Mouse (Mus musculus) lung, adult 2 months (tissue): Measurements from ENCODE around the gene Ugt1a1.

Source experiments
- CTCF ChIP-seq: fragments of 200-500 bp; IDR thresholded peaks from 2 replicates; pipeline ENCODE4 v1.5.1; 2011; ENCODE audit warnings: mild to moderate bottlenecking, low read length, control low read depth; ENCODE audit not compliant: insufficient read depth
- POLR2A ChIP-seq: fragments of 200-500 bp; IDR thresholded peaks from 2 replicates; pipeline ENCODE4 v1.6.1; 2011; ENCODE audit warnings: low read depth, mild to moderate bottlenecking, control low read depth, low read length, borderline replicate concordance; ENCODE audit errors: extremely low read depth

DNA sequence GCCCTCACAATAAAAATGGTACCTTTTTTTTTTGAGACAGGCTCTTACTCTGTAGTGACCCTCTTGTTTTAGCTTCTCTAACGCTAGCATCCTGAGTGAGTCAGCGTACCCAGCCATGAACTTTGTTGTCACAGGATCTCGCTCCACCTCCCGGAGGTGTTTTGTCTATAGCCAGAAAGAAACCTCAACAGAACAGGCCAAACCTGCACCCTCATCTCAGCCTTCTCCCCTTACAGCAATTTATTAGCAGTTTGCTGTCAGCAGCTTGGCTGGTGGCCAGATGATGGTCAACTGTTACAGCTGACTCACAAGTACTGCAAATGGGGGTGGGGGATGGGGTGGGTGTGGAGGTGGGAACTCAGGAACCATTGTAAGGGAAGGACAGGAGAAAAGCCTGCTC is 50.5 kb downstream of the Ugt1a1 start:
- no peak for TF ChIP-seq CTCF
- no peak for TF ChIP-seq POLR2A
